Mouse (Mus musculus) forebrain, embryonic 16.5 days (tissue): ENCODE results near the gene Atoh8. TPM values are rescaled to one million over a fixed set of nuclear protein-coding genes. Genes with fewer than 3 reads are reported as not detected.
A peak's percentile ranks its signal among the peaks of the same experiment; 100 is the strongest.

ENCODE experiments used
- ATAC-seq: fragments of 200-750 bp; cut with Nextera tagmentation; 2 replicates; pipeline ENCODE4 v1.8.0; 2017; ENCODE audit warnings: mild to moderate bottlenecking, moderate library complexity
- H3K27ac ChIP-seq: fragments of 300-500 bp; sonication (generic); 2 replicates; pipeline ENCODE4 v1.5.1; 2014; ENCODE audit warnings: low read length, control low read depth
- H3K27me3 ChIP-seq: fragments of 300-500 bp; sonication (generic); replicated peaks from 2 replicates; pipeline ENCODE4 v1.6.1; 2014; ENCODE audit warnings: low read length; ENCODE audit not compliant: control insufficient read depth, insufficient read depth
- H3K36me3 ChIP-seq: fragments of 300-500 bp; sonication (generic); 2 replicates; pipeline ENCODE4 v1.6.1; 2014; ENCODE audit not compliant: control insufficient read depth, insufficient read depth
- H3K4me1 ChIP-seq: fragments of 300-500 bp; sonication (generic); replicated peaks from 2 replicates; pipeline ENCODE4 v1.6.1; 2014; ENCODE audit warnings: low read length; ENCODE audit not compliant: control insufficient read depth, insufficient read depth
- H3K4me2 ChIP-seq: fragments of 300-500 bp; sonication (generic); 2 replicates; pipeline ENCODE4 v1.6.1; 2014; ENCODE audit warnings: mild to moderate bottlenecking, low read length, control low read depth
- H3K4me3 ChIP-seq: fragments of 300-500 bp; sonication (generic); replicated peaks from 2 replicates; pipeline ENCODE4 v1.5.1; 2014; ENCODE audit warnings: mild to moderate bottlenecking, low read length, control low read depth
- H3K9ac ChIP-seq: fragments of 300-500 bp; sonication (generic); replicated peaks from 2 replicates; pipeline ENCODE4 v1.6.1; 2014; ENCODE audit warnings: low read depth, low read length, control low read depth
- H3K9me3 ChIP-seq: fragments of 300-500 bp; sonication (generic); 2 replicates; pipeline ENCODE4 v1.6.1; 2016; ENCODE audit warnings: low read length; ENCODE audit not compliant: control insufficient read depth
- WGBS: fragments of 180-500 bp; shearing (Covaris S2); extraction: QIAGEN DNeasy Blood & Tissue Kit; methylation state at CpG from one replicate; pipeline ENCODE4 v1.1.7; 2014; 5-methylcytosine and 5-hydroxymethylcytosine counted together
- polyA plus RNA-seq: library from polyadenylated mRNA; unstranded; fragments of >200 nt; fragmentation: Nextera tagmentation; extraction: Ambion mirVana; gene quantifications from 2 replicates; pipeline ENCODE4 v1.2.1, GENCODE M21; 2015

Atoh8 gene
- polyA plus RNA-seq, 1 experiment from 2014 or later, result 3.0 TPM

GRCm38 (mm10) chr6:72273153-72273552 lies 37.8 kb upstream of the Atoh8 start:
- Histone ChIP-seq H3K36me3 (no peaks in the 10 kb centered on the region), H3K9me3 (no peaks in the 10 kb centered on the region), H3K4me2 (no peak overlapping the region), H3K27ac (no peak overlapping the region), H3K9ac (no peak overlapping the region), H3K27me3 (no peaks in the 10 kb centered on the region), H3K4me3 (no peak overlapping the region), H3K4me1 (peaks cover 10% of the 10 kb centered on the region)
- 85% methylated on average over 6 of the region's 6 CpGs for WGBS
- no peak for ATAC-seq

- no peak overlapping the region for H3K4me2 ChIP-seq
- 77% methylated on average over 10 of the region's 10 CpGs for WGBS
- H3K9me3 ChIP-seq, result no peaks in the 10 kb centered on the region
- no peak overlapping the region for H3K4me3 ChIP-seq
- no peak overlapping the region for H3K9ac ChIP-seq
- no peak overlapping the region for H3K27ac ChIP-seq
- H3K36me3 ChIP-seq, result no peaks in the 10 kb centered on the region
- H3K27me3 ChIP-seq, result no peaks in the 10 kb centered on the region
- ATAC-seq, result no peak
- H3K4me1 ChIP-seq, result peaks cover 10% of the 10 kb centered on the region
Observed at GRCm38 (mm10) chr6:72272161-72272696, 36.9 kb upstream of the Atoh8 start.

GRCm38 (mm10) chr6:72270952-72271519 lies 35.7 kb upstream of the Atoh8 start:
- Histone ChIP-seq H3K4me2 (no peak overlapping the region), H3K4me3 (no peak overlapping the region), H3K27ac (no peak overlapping the region), H3K27me3 (no peaks in the 10 kb centered on the region), H3K36me3 (no peaks in the 10 kb centered on the region), H3K9me3 (no peaks in the 10 kb centered on the region), H3K9ac (no peak overlapping the region), H3K4me1 (peaks cover 10% of the 10 kb centered on the region)
- peak; percentile 89 for ATAC-seq
- WGBS, result 63% methylated on average over 11 of the region's 11 CpGs

GRCm38 (mm10) chr6:72270258-72270657 lies 34.9 kb upstream of the Atoh8 start:
- H3K4me1 ChIP-seq, result peaks cover 10% of the 10 kb centered on the region
- no peak overlapping the region for H3K4me2 ChIP-seq
- 65% methylated on average over 5 of the region's 5 CpGs for WGBS
- ATAC-seq, result no peak
- no peaks in the 10 kb centered on the region for H3K9me3 ChIP-seq
- no peak overlapping the region for H3K9ac ChIP-seq
- no peaks in the 10 kb centered on the region for H3K27me3 ChIP-seq
- H3K4me3 ChIP-seq, result no peak overlapping the region
- H3K27ac ChIP-seq, result no peak overlapping the region
- H3K36me3 ChIP-seq, result no peaks in the 10 kb centered on the region

- Histone ChIP-seq H3K9ac (no peak overlapping the region), H3K27ac (no peak overlapping the region), H3K4me1 (peaks cover 10% of the 10 kb centered on the region), H3K4me2 (no peak overlapping the region), H3K4me3 (no peak overlapping the region), H3K9me3 (no peaks in the 10 kb centered on the region), H3K36me3 (no peaks in the 10 kb centered on the region), H3K27me3 (no peaks in the 10 kb centered on the region)
- whole genome bisulfite sequencing, result 69% methylated on average over 9 of the region's 9 CpGs
- ATAC-seq, result no peak
Observed at GRCm38 (mm10) chr6:72268149-72268847, 32.9 kb upstream of the Atoh8 start.

- Histone ChIP-seq H3K27me3 (no peaks in the 10 kb centered on the region), H3K4me2 (no peak overlapping the region), H3K36me3 (no peaks in the 10 kb centered on the region), H3K27ac (no peak overlapping the region), H3K4me3 (no peak overlapping the region), H3K9ac (no peak overlapping the region), H3K4me1 (peaks cover 5% of the 10 kb centered on the region), H3K9me3 (no peaks in the 10 kb centered on the region)
- no peak for ATAC-seq
- 76% methylated on average over 6 of the region's 6 CpGs for WGBS
Observed at GRCm38 (mm10) chr6:72265664-72266063, 30.3 kb upstream of the Atoh8 start.

GRCm38 (mm10) chr6:72263679-72264265 lies 28.4 kb upstream of the Atoh8 start:
- H3K9me3 ChIP-seq, result no peaks in the 10 kb centered on the region
- 75% methylated on average over 5 of the region's 5 CpGs for WGBS
- no peak for ATAC-seq
- H3K27ac ChIP-seq, result no peak overlapping the region
- H3K36me3 ChIP-seq, result no peaks in the 10 kb centered on the region
- H3K27me3 ChIP-seq, result no peaks in the 10 kb centered on the region
- no peaks in the 10 kb centered on the region for H3K4me1 ChIP-seq
- no peak overlapping the region for H3K9ac ChIP-seq
- no peak overlapping the region for H3K4me3 ChIP-seq
- no peak overlapping the region for H3K4me2 ChIP-seq

GRCm38 (mm10) chr6:72261683-72262320 lies 26.4 kb upstream of the Atoh8 start:
- WGBS, result 80% methylated on average over 12 of the region's 12 CpGs
- H3K4me2 ChIP-seq, result no peak overlapping the region
- no peaks in the 10 kb centered on the region for H3K36me3 ChIP-seq
- H3K9ac ChIP-seq, result no peak overlapping the region
- no peaks in the 10 kb centered on the region for H3K27me3 ChIP-seq
- no peaks in the 10 kb centered on the region for H3K4me1 ChIP-seq
- no peak overlapping the region for H3K27ac ChIP-seq
- 0 out of 2 replicates have a peak, but pooled peaks have one; percentile 2 for ATAC-seq
- no peaks in the 10 kb centered on the region for H3K9me3 ChIP-seq
- no peak overlapping the region for H3K4me3 ChIP-seq

GRCm38 (mm10) chr6:72260981-72261682 lies 25.8 kb upstream of the Atoh8 start:
- H3K27ac ChIP-seq, result no peak overlapping the region
- 33% methylated on average over 19 of the region's 19 CpGs for WGBS
- ATAC-seq, result peak; percentile 95
- H3K4me3 ChIP-seq, result no peak overlapping the region
- no peak overlapping the region for H3K4me2 ChIP-seq
- H3K36me3 ChIP-seq, result no peaks in the 10 kb centered on the region
- no peaks in the 10 kb centered on the region for H3K27me3 ChIP-seq
- H3K9ac ChIP-seq, result no peak overlapping the region
- no peaks in the 10 kb centered on the region for H3K4me1 ChIP-seq
- H3K9me3 ChIP-seq, result no peaks in the 10 kb centered on the region
